Mouse (Mus musculus) limb, embryonic 11.5 days (tissue): Measurements from ENCODE around the gene Usp50. TPM values are rescaled to one million over a fixed set of nuclear protein-coding genes. Genes with fewer than 3 reads are reported as not detected.

ENCODE experiments used
- ATAC-seq: fragments of 200-750 bp; cut with Nextera tagmentation; 2 replicates; pipeline ENCODE4 v1.8.0; 2017; ENCODE audit warnings: low read depth; ENCODE audit not compliant: insufficient number of reproducible peaks, low FRiP score, low TSS enrichment
- DNase-seq: peaks from one replicate; pipeline ENCODE4 v3.0.0-alpha.2; 2015; ENCODE audit warnings: low spot score
- H3K27ac ChIP-seq: fragments of 300-500 bp; sonication (generic); replicated peaks from 2 replicates; pipeline ENCODE4 v1.5.1; 2014; ENCODE audit warnings: low read depth, mild to moderate bottlenecking, low read length
- H3K27me3 ChIP-seq: fragments of 300-500 bp; sonication (generic); 2 replicates; pipeline ENCODE4 v1.6.1; 2014; ENCODE audit warnings: mild to moderate bottlenecking, low read length, mixed read lengths; ENCODE audit not compliant: control insufficient read depth, insufficient read depth
- H3K36me3 ChIP-seq: fragments of 300-500 bp; sonication (generic); 2 replicates; pipeline ENCODE4 v1.6.1; 2014; ENCODE audit warnings: mild to moderate bottlenecking, low read length, moderate library complexity, mixed read lengths; ENCODE audit not compliant: control insufficient read depth, insufficient read depth
- H3K4me1 ChIP-seq: fragments of 300-500 bp; sonication (generic); 2 replicates; pipeline ENCODE4 v1.6.1; 2014; ENCODE audit warnings: low read length, mixed read lengths; ENCODE audit not compliant: control insufficient read depth, insufficient read depth
- H3K4me2 ChIP-seq: fragments of 300-500 bp; sonication (generic); 2 replicates; pipeline ENCODE4 v1.6.1; 2014; ENCODE audit warnings: low read depth, mild to moderate bottlenecking, moderate library complexity; ENCODE audit not compliant: severe bottlenecking
- H3K4me3 ChIP-seq: fragments of 300-500 bp; sonication (generic); 2 replicates; pipeline ENCODE4 v1.5.1; 2014; ENCODE audit warnings: low read depth, low read length
- H3K9ac ChIP-seq: fragments of 300-500 bp; sonication (generic); 2 replicates; pipeline ENCODE4 v1.6.1; 2014; ENCODE audit warnings: mild to moderate bottlenecking, low read length
- H3K9me3 ChIP-seq: fragments of 300-500 bp; sonication (generic); 2 replicates; pipeline ENCODE4 v1.6.1; 2016; ENCODE audit warnings: low read length; ENCODE audit not compliant: control insufficient read depth
- WGBS: fragments of 180-500 bp; shearing (Covaris S2); extraction: QIAGEN DNeasy Blood & Tissue Kit; methylation state at CpG from one replicate; pipeline ENCODE4 v1.1.7; 2014; 5-methylcytosine and 5-hydroxymethylcytosine counted together
- polyA plus RNA-seq: library from polyadenylated mRNA; unstranded; fragments of >200 nt; fragmentation: Nextera tagmentation; extraction: Ambion mirVana; gene quantifications from 2 replicates; pipeline ENCODE4 v1.2.1, GENCODE M21; 2014

Gene Usp50
- polyA plus RNA-seq, 1 experiment from 2014 or later, result 3.0 TPM

DNA sequence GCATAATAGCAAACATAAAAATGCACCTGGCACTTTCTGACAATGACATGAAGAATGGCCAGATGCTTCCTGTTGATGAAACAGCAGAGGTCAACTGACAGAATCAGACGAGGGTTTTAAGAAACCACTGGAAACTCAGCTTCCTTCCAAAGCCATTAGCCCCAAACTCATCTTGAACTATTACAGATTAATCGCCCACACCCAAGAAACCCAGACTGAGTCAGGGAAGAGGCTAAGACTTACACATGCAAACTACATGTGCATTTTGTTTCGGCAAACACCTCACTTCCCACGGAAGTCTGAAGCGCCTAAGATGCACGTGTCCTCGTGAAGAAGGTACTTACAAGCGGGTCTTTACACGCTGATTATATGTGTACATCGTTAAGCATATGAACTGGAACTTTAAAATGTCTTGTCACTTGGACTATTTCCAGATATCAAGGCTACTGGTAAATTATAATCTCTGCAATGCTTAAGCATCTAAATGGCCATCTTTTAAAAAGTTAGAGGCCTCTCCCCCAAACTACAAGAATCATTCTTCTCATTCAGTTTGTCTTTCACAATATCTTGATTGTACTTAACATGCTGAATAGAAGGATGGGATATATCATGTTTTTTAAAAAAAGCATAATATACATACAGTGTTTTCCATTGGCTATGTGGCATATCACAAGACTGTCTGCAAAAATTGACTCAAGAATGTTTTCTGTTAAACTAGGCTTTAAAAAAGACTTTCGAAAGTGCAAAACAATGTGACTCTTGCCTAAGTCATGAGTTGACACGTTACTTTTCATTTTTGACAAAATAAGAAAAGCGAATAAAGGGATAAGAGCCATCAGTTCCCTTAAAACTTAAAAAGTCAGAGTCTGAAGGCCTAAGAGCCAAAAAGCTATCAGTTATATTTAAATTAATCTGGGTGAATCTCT is 109.7 kb downstream of the Usp50 start:
- Histone ChIP-seq H3K27ac (no peak overlapping the region), H3K4me1 (peaks cover 5% of the 10 kb centered on the region; the same call in 1 of the 2 replicates), H3K4me2 (peak overlapping the region; percentile 61), H3K9me3 (no peaks in the 10 kb centered on the region), H3K4me3 (peak overlapping the region; percentile 73), H3K9ac (peak overlapping the region; percentile 100), H3K27me3 (no peaks in the 10 kb centered on the region), H3K36me3 (no peaks in the 10 kb centered on the region)
- ATAC-seq (no peak), DNase-seq (no peak)
- 70% methylated on average over 13 of the region's 13 CpGs for WGBS

DNA sequence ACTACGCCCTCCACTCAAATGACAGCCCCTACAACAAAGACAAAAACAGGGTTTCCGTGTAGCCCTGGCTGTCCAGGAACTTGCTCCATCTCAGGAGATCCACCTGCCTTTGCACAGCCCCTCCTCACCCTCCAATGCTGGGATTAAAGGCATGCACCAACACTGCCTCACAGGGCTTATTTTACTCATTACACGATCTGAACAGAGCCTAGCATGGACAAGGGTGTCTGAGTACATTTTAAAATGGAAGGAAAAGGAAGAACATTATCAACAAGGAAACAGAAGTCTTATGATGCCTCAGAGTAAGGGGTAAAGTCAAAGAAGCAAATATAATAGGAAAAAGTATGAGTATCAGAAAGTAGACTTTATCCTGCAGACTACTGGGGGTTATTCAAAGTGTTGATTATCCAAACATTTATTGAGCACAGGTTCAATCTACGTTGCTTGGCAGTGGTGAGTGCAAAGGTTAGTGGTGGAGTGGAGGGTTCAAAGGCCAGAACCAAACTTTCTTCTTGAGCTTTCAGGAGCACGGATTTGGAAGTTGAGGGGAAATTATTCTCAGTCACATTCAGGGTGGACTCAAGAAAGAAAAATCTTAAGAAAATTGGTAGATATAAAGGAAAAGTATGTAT is 114.5 kb downstream of the Usp50 start:
- 93% methylated on average over 5 of the region's 5 CpGs for WGBS
- Histone ChIP-seq H3K9me3 (no peaks in the 10 kb centered on the region), H3K4me1 (peaks cover 5% of the 10 kb centered on the region; the same call in 1 of the 2 replicates), H3K36me3 (no peaks in the 10 kb centered on the region), H3K4me2 (no peak overlapping the region), H3K4me3 (no peak overlapping the region), H3K27ac (no peak overlapping the region), H3K27me3 (no peaks in the 10 kb centered on the region), H3K9ac (no peak overlapping the region)
- DNase-seq, result no peak
- no peak for ATAC-seq

GRCm38 (mm10) chr2:126665984-126666383 is 117.3 kb downstream of the Usp50 start:
- Histone ChIP-seq H3K36me3 (no peaks in the 10 kb centered on the region), H3K9me3 (no peaks in the 10 kb centered on the region), H3K27me3 (no peaks in the 10 kb centered on the region), H3K4me2 (no peak overlapping the region), H3K27ac (no peak overlapping the region), H3K9ac (no peak overlapping the region), H3K4me1 (no peaks in the 10 kb centered on the region), H3K4me3 (no peak overlapping the region)
- DNase-seq (no peak), ATAC-seq (no peak)
- 90% methylated on average over 3 of the region's 3 CpGs for WGBS

DNA sequence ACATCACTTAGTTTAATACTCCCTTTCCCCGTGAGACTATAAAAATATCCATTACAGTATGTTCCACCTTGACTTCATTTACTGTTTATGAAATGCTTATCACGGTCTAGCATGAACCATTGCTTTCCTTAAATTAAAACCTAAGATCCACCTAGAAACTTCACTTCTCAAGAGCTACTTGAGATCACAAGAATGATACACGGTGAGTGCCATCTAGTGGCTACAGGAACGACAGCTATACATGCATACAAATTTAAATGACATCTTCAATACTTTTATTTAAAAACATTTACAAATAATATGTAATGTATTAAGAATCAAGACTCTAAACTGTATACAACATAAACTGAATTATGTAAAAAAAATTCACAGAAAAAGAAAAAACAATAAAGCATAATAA is 119.8 kb downstream of the Usp50 start:
- DNase-seq (no peak), ATAC-seq (no peak)
- Histone ChIP-seq H3K4me1 (no peaks in the 10 kb centered on the region), H3K4me3 (no peak overlapping the region), H3K27me3 (no peaks in the 10 kb centered on the region), H3K4me2 (no peak overlapping the region), H3K36me3 (no peaks in the 10 kb centered on the region), H3K9ac (no peak overlapping the region), H3K27ac (no peak overlapping the region), H3K9me3 (no peaks in the 10 kb centered on the region)
- 64% methylated on average over 4 of the region's 4 CpGs for WGBS

Other genes starting within 250 kb of the Usp50 start
- gene Slc27a2, start 231.1 kb downstream of the Usp50 start, polyA plus RNA-seq, result 0.23 TPM in 1 of 2 replicates, not detected in the other
- 0.45 and 0.84 TPM in 2 replicates for gene Hdc, start 164.2 kb downstream of the Usp50 start, polyA plus RNA-seq
- gene Gabpb1, start 107.1 kb downstream of the Usp50 start, polyA plus RNA-seq, result 109 and 111 TPM in 2 replicates
- 43.7 and 49.2 TPM in 2 replicates for gene Usp8, start 76.1 kb downstream of the Usp50 start, polyA plus RNA-seq
- 52.7 and 57.8 TPM in 2 replicates for gene Trpm7, start 92.8 kb upstream of the Usp50 start, polyA plus RNA-seq
- 37.6 and 39.5 TPM in 2 replicates for gene Sppl2a, start 149.8 kb upstream of the Usp50 start, polyA plus RNA-seq
- 7.6 and 9.6 TPM in 2 replicates for gene Ap4e1, start 225.2 kb upstream of the Usp50 start, polyA plus RNA-seq